Mouse (Mus musculus): Measurements from ENCODE around the gene Setd5.

- no peak for TF ChIP-seq EP300 (optimal IDR thresholded peaks at IDR 0.05)
- TF ChIP-seq CTCF (IDR thresholded peaks at IDR 0.05; ENCODE audit: low read depth), result no peak
Measured at GRCm38 (mm10) chr6:113156064-113156463, 78.9 kb downstream of the Setd5 start.
